Mouse (Mus musculus) bone marrow, adult 2 months (tissue): ENCODE measurements around the gene Chm.

Source experiments
- CTCF ChIP-seq: fragments of 200-500 bp; IDR thresholded peaks from 2 replicates; pipeline ENCODE4 v1.5.1; 2011; ENCODE audit warnings: low read length, control low read depth; ENCODE audit not compliant: control insufficient read depth, insufficient read depth
- POLR2A ChIP-seq: fragments of 200-500 bp; IDR thresholded peaks from 2 replicates; pipeline ENCODE4 v1.6.1; 2011; ENCODE audit warnings: low read depth, mild to moderate bottlenecking, control low read depth, low read length, borderline replicate concordance; ENCODE audit not compliant: control insufficient read depth

GRCm38 (mm10) chrX:113193901-113194300, 8.6 kb upstream of the Chm start:
- no peak for TF ChIP-seq CTCF
- TF ChIP-seq POLR2A = no peak
